Mouse (Mus musculus) heart, embryonic 12.5 days (tissue): ENCODE results near the gene Amot. TPM values are rescaled to one million over a fixed set of nuclear protein-coding genes. Genes with fewer than 3 reads are reported as not detected.

ENCODE experiments used
- ATAC-seq: fragments of 200-750 bp; cut with Nextera tagmentation; 2 replicates; pipeline ENCODE4 v1.8.0; 2017; ENCODE audit warnings: moderate TSS enrichment, moderate library complexity; ENCODE audit not compliant: insufficient number of reproducible peaks, low FRiP score
- H3K27ac ChIP-seq: fragments of 300-500 bp; sonication (generic); 2 replicates; pipeline ENCODE4 v1.5.1; 2016; ENCODE audit warnings: mild to moderate bottlenecking, moderate library complexity; ENCODE audit not compliant: poor library complexity, severe bottlenecking
- H3K27me3 ChIP-seq: fragments of 300-500 bp; sonication (generic); replicated peaks from 2 replicates; pipeline ENCODE4 v1.6.1; 2016; ENCODE audit warnings: mild to moderate bottlenecking, moderate library complexity
- H3K36me3 ChIP-seq: fragments of 300-500 bp; sonication (generic); 2 replicates; pipeline ENCODE4 v1.6.1; 2016; ENCODE audit warnings: mild to moderate bottlenecking, moderate library complexity
- H3K4me1 ChIP-seq: fragments of 300-500 bp; sonication (generic); replicated peaks from 2 replicates; pipeline ENCODE4 v1.6.1; 2016; ENCODE audit warnings: mild to moderate bottlenecking
- H3K4me2 ChIP-seq: fragments of 300-500 bp; sonication (generic); 2 replicates; pipeline ENCODE4 v1.6.1; 2016; ENCODE audit warnings: mild to moderate bottlenecking, moderate library complexity
- H3K4me3 ChIP-seq: fragments of 300-500 bp; sonication (generic); 2 replicates; pipeline ENCODE4 v1.5.1; 2016; ENCODE audit warnings: mild to moderate bottlenecking
- H3K9ac ChIP-seq: fragments of 300-500 bp; sonication (generic); 2 replicates; pipeline ENCODE4 v1.6.1; 2016; ENCODE audit warnings: mild to moderate bottlenecking, moderate library complexity
- H3K9me3 ChIP-seq: fragments of 300-500 bp; sonication (generic); replicated peaks from 2 replicates; pipeline ENCODE4 v1.6.1; 2016; ENCODE audit warnings: mild to moderate bottlenecking, moderate library complexity
- WGBS: fragments of 180-500 bp; shearing (Covaris S2); methylation state at CpG from one replicate; pipeline ENCODE4 v1.1.7; 2016; 5-methylcytosine and 5-hydroxymethylcytosine counted together
- polyA plus RNA-seq: library from polyadenylated mRNA; unstranded; fragments of >200 nt; fragmentation: Nextera tagmentation; extraction: Ambion mirVana; gene quantifications from 2 replicates; pipeline ENCODE4 v1.2.1, GENCODE M21; 2016

The Amot gene
- polyA plus RNA-seq, 1 experiment from 2014 or later = 13.5 TPM

GRCm38 (mm10) chrX:145501666-145502355, 3.2 kb downstream of the Amot start:
- Histone ChIP-seq H3K9me3 (no peaks in the 10 kb centered on the region), H3K4me2 (no peak overlapping the region), H3K9ac (no peak overlapping the region), H3K4me3 (no peak overlapping the region), H3K27ac (no peak overlapping the region), H3K36me3 (no peaks in the 10 kb centered on the region), H3K27me3 (no peaks in the 10 kb centered on the region), H3K4me1 (peaks cover 5% of the 10 kb centered on the region; the same call in 1 of the 2 replicates)
- no peak for ATAC-seq
- WGBS = 70% methylated on average over 8 of the region's 8 CpGs

DNA sequence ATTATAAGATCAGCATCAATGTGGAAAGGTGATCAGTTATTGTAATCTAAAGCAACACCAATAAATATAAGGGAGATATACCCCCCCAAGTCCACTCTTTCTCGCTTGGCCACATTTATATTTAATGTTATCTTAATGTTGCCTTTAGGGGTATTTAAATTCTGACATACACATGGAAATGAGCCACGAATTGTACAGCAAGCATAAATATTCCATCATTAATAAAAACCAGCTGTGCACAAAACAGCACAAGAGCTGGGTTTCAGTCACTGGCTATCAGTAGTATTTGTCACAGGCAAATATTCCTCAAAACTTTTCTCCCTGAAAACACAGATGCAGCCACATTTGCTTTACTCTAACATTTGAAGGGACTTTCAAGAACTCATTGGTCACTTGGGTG, 5.9 kb downstream of the Amot start:
- no peak for ATAC-seq
- H3K27ac ChIP-seq = no peak overlapping the region
- no peak overlapping the region for H3K4me2 ChIP-seq
- H3K4me3 ChIP-seq = no peak overlapping the region
- H3K4me1 ChIP-seq = peaks cover 5% of the 10 kb centered on the region; the same call in 1 of the 2 replicates
- WGBS = 56% methylated on average over 2 of the region's 2 CpGs
- no peaks in the 10 kb centered on the region for H3K27me3 ChIP-seq
- no peaks in the 10 kb centered on the region for H3K9me3 ChIP-seq
- H3K9ac ChIP-seq = no peak overlapping the region
- H3K36me3 ChIP-seq = no peaks in the 10 kb centered on the region

DNA sequence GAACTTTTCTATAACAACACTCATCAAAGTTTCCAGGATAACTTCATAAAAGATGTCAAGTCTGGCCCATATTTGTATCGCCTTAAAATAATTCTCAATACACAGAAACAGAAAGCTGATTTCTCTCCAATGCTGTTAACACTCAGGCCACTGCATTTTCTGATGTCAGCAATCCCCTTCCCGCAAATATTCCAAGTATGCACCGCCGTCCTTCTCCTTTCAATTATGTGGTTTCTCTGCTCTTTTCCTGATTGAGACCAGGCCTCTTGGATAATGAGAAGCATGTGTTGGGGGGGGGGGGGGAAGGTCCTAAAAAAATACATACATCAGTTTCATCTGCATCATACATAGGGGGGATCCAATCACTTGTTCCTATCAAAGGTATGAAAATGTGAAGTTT, 6.3 kb downstream of the Amot start:
- Histone ChIP-seq H3K27me3 (no peaks in the 10 kb centered on the region), H3K4me2 (no peak overlapping the region), H3K4me3 (no peak overlapping the region), H3K9me3 (no peaks in the 10 kb centered on the region), H3K4me1 (peaks cover 5% of the 10 kb centered on the region; the same call in 1 of the 2 replicates), H3K27ac (no peak overlapping the region), H3K36me3 (no peaks in the 10 kb centered on the region), H3K9ac (no peak overlapping the region)
- ATAC-seq = no peak
- WGBS = 54% methylated on average over 4 of the region's 4 CpGs

DNA sequence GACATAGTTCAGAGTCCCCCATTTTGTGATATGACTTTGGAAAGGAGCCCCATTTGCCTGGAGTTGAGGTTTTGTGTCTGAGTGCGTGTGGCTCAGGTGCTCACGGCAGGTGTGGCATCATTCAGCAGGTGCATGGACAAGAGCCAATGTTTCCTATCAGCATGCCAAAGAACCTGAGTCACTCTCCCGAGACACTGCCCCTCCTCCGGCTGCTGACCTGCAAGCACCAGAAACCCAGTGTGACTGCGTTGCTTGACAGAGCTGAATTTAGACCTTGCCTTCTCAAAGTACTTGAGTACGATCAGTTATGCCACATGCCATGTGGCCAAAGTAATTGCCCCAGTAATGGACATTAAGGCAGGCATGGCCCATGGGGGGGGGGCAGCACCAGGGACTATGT, 7.5 kb downstream of the Amot start:
- no peak overlapping the region for H3K4me2 ChIP-seq
- peaks cover 5% of the 10 kb centered on the region; the same call in 1 of the 2 replicates for H3K4me1 ChIP-seq
- ATAC-seq = no peak
- H3K27ac ChIP-seq = no peak overlapping the region
- no peak overlapping the region for H3K9ac ChIP-seq
- no peak overlapping the region for H3K4me3 ChIP-seq
- 57% methylated on average over 6 of the region's 6 CpGs for WGBS
- no peaks in the 10 kb centered on the region for H3K27me3 ChIP-seq
- no peaks in the 10 kb centered on the region for H3K9me3 ChIP-seq
- no peaks in the 10 kb centered on the region for H3K36me3 ChIP-seq

DNA sequence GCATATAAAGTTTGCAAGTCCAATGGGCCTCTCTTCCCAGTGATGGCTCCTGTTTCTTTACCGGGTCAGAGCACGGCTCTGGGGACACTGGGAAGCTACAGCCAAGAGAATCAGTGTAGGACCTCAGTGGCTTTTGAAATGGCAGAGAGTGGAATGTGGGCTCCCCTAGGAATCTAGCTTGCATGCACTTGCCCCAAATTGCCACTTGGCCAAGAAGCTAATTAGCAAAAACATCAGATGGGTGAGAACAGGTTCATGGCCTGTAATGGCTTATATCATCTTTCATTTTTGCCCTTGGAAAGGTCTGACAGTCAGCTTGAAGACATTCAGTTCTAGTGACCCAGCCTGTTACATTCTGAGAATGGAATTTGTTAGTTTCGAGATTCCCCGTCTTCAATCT, 9.6 kb downstream of the Amot start:
- Histone ChIP-seq H3K36me3 (no peaks in the 10 kb centered on the region), H3K27ac (no peak overlapping the region), H3K4me2 (no peak overlapping the region), H3K4me3 (no peak overlapping the region), H3K9me3 (no peaks in the 10 kb centered on the region), H3K27me3 (no peaks in the 10 kb centered on the region), H3K4me1 (peaks cover 5% of the 10 kb centered on the region; the same call in 1 of the 2 replicates), H3K9ac (no peak overlapping the region)
- 87% methylated on average over 4 of the region's 4 CpGs for WGBS
- no peak for ATAC-seq

GRCm38 (mm10) chrX:145490821-145491220, 14.2 kb downstream of the Amot start:
- Histone ChIP-seq H3K27me3 (no peaks in the 10 kb centered on the region), H3K27ac (no peak overlapping the region), H3K4me1 (no peaks in the 10 kb centered on the region), H3K4me3 (no peak overlapping the region), H3K9me3 (no peaks in the 10 kb centered on the region), H3K36me3 (peaks cover 10% of the 10 kb centered on the region; the same call in 1 of the 2 replicates), H3K9ac (no peak overlapping the region), H3K4me2 (no peak overlapping the region)
- 65% methylated on average over 1 of the region's 1 CpGs for WGBS
- no peak for ATAC-seq

GRCm38 (mm10) chrX:145490417-145490816, 14.6 kb downstream of the Amot start:
- no peak for ATAC-seq
- 65% methylated on average over 3 of the region's 3 CpGs for WGBS
- Histone ChIP-seq H3K9ac (no peak overlapping the region), H3K27ac (no peak overlapping the region), H3K4me2 (no peak overlapping the region), H3K27me3 (no peaks in the 10 kb centered on the region), H3K4me1 (no peaks in the 10 kb centered on the region), H3K36me3 (peaks cover 10% of the 10 kb centered on the region; the same call in 1 of the 2 replicates), H3K9me3 (no peaks in the 10 kb centered on the region), H3K4me3 (no peak overlapping the region)

DNA sequence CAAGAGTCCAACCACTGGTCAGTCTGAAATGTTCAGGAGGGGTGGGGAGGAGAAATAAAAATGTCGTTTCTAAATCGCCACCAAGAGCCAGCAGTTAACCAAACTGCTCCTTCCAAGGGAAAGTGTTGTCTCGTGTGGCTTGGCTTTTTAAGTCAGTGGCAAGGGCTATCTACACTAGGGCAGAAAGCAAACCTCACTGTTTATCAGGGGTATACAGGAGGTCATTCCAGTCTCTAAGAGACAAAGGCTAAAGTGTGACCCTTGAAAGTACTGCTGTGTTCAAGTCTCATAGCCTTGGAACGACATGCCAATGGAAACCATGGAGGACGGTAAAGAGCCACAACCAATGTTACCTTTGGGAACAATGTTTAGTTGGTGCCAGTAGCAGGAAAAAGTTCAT, 15.0 kb downstream of the Amot start:
- peak; percentile 84 for ATAC-seq
- 69% methylated on average over 5 of the region's 5 CpGs for WGBS
- H3K4me3 ChIP-seq = no peak overlapping the region

DNA sequence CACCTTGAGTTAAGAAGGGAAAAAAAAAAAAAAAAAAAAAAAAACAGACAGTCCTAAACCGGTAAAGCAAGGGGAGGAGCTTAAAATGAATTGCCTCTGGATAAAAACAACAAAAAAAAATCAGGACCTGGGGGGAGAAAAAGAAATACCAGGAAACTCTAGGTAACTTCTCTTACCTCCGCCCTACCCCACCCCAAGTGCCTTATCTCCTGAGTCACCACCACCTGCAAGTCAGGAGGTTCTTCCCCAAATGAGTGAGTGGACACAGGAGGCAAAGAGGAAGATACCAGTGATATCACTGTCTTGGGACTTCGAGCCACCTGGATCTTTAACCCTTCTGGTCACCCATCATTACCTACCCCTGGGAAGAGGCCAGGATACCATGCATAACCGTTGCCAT, 19.5 kb downstream of the Amot start:
- WGBS = 51% methylated on average over 4 of the region's 4 CpGs
- H3K9ac ChIP-seq = no peak overlapping the region
- no peak overlapping the region for H3K4me3 ChIP-seq
- 0 out of 2 replicates have a peak, but pooled peaks cover 5% of the 10 kb centered on the region for H3K4me1 ChIP-seq
- H3K27ac ChIP-seq = no peak overlapping the region
- no peak for ATAC-seq
- no peaks in the 10 kb centered on the region for H3K9me3 ChIP-seq
- no peak overlapping the region for H3K4me2 ChIP-seq
- H3K27me3 ChIP-seq = no peaks in the 10 kb centered on the region
- peaks cover 10% of the 10 kb centered on the region; the same call in 1 of the 2 replicates for H3K36me3 ChIP-seq

More for the DNA sequence above, 15.0 kb downstream of the Amot start:
- H3K4me2 ChIP-seq = no peak overlapping the region
- no peaks in the 10 kb centered on the region for H3K9me3 ChIP-seq
- H3K36me3 ChIP-seq = peaks cover 10% of the 10 kb centered on the region; the same call in 1 of the 2 replicates
- no peaks in the 10 kb centered on the region for H3K27me3 ChIP-seq
- H3K4me1 ChIP-seq = no peaks in the 10 kb centered on the region
- no peak overlapping the region for H3K27ac ChIP-seq
- H3K9ac ChIP-seq = no peak overlapping the region

- Histone ChIP-seq H3K27ac (no peak overlapping the region), H3K27me3 (no peaks in the 10 kb centered on the region), H3K9me3 (no peaks in the 10 kb centered on the region), H3K4me3 (no peak overlapping the region), H3K9ac (no peak overlapping the region), H3K4me2 (no peak overlapping the region), H3K36me3 (peaks cover 13% of the 10 kb centered on the region), H3K4me1 (0 out of 2 replicates have a peak, but pooled peaks cover 5% of the 10 kb centered on the region)
- no peak for ATAC-seq
- 82% methylated on average over 7 of the region's 7 CpGs for WGBS
Observed at GRCm38 (mm10) chrX:145483486-145484055, 21.4 kb downstream of the Amot start.

DNA sequence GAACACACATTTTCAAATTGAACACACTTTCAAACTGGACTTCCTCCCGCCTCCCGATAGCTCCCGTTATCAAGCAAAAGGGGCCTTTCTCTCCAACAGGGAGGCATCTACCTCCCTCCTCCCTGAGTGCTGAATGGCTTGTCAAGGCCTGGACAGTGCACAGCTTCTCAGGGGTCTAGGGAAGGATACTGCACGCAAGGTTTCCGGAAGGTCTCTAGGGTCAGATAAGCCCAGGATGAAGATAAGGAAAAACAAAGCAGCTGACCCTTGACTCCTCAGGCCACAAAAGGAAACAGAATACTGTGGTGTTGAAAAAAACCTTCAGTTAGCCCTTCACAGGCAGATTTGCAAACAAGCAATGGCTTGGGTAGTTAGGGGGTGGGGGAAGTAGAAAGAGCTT, 22.6 kb downstream of the Amot start:
- no peak overlapping the region for H3K4me3 ChIP-seq
- 0 out of 2 replicates have a peak, but pooled peaks cover 5% of the 10 kb centered on the region for H3K4me1 ChIP-seq
- H3K27ac ChIP-seq = no peak overlapping the region
- H3K27me3 ChIP-seq = no peaks in the 10 kb centered on the region
- no peak overlapping the region for H3K9ac ChIP-seq
- WGBS = 34% methylated on average over 5 of the region's 5 CpGs
- no peaks in the 10 kb centered on the region for H3K9me3 ChIP-seq
- peaks cover 12% of the 10 kb centered on the region for H3K36me3 ChIP-seq
- peak; percentile 52; the same call in 1 of the 2 replicates for ATAC-seq
- H3K4me2 ChIP-seq = 0 out of 2 replicates have a peak overlapping the region, but pooled peaks have one; percentile 7
